Mouse (Mus musculus) left cerebral cortex, adult 18-20 months (tissue): ENCODE measurements at regions not wholly inside any gene's neighbourhood (a gene's known extent, or its start where the extent isn't known, plus 50 kb on each side); places are given as distances from the start of the nearest gene placed in this dataset.
A peak's percentile ranks its signal among the peaks of the same experiment; 100 is the strongest.

Experiments
- DNase-seq, 2 experiments: peaks; one replicate each; pipeline ENCODE4 v3.0.0; 2021 to 2022; ENCODE audit warnings: low spot score in 2 of 2, mixed read lengths in 1 of 2

GRCm38 (mm10) chr11:114335950-114336838 is 269.3 kb upstream of the Sdk2 start:
- DNase-seq: no peak

GRCm38 (mm10) chr11:114331579-114332150 is 264.8 kb upstream of the Sdk2 start:
- DNase-seq: no peak

- DNase-seq: no peak
Measured at GRCm38 (mm10) chr11:114330316-114330715, 263.5 kb upstream of the Sdk2 start.

DNA sequence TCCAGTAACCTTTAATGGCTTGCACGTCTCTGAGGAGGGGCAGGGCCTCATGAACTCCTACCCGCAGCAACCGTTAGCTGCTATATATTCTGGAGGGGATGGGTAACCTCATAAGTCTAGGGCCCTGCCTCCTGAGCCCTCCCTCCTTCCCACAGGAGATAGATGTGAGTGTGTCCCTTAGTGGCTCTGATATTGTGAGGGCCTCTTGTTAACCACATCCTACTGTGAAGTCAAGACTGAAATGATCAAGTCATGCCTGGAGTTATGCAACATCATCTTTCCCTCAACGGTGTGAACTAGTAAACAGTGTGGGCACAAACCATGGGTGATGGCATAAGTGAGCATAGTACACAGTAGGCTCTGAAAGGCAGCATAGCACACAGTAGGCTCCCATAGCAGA is 255.8 kb upstream of the Sdk2 start:
- no peak for DNase-seq

DNA sequence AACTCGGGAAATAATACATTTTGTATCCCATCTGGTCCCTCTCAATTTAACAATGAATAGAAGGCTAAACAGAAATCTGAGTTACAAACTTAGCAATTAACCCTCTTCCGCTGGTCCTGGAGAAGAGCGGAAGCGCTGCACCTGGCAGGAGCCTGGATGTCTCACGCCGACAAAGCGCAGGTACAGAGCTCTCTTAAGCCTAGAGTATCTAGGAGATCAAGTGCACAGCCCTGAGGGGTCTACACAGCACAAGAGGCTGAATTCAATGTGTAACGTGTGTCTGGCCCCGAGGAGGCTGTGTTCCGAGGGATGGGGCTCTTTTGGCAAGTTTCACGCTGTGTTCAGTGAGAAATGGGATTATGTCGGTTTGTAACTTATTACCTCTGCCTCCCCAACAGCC is 255.1 kb upstream of the Sdk2 start:
- DNase-seq: no peak

DNA sequence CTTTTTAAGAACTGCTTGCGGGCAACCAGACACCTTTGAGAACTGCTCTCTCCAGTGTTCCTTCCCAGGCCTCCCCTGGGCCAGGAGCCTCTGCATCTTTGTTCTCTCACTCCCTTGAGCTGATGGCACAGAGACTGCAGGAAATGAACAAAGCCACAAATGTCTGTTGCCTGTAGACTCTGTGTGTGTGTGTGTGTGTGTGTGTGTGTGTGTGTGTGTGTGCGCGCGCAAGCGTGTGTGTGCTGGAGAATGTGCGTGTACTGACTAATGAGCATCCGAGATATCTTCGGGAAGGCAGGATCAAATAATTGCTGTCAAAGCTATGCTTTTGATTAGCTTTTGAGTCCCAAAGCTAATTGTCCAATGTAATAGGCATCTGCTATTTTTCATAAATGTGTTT is 254.7 kb upstream of the Sdk2 start:
- no peak for DNase-seq

- no peak for DNase-seq
Measured at GRCm38 (mm10) chr11:114315274-114315673, 248.4 kb upstream of the Sdk2 start.

DNA sequence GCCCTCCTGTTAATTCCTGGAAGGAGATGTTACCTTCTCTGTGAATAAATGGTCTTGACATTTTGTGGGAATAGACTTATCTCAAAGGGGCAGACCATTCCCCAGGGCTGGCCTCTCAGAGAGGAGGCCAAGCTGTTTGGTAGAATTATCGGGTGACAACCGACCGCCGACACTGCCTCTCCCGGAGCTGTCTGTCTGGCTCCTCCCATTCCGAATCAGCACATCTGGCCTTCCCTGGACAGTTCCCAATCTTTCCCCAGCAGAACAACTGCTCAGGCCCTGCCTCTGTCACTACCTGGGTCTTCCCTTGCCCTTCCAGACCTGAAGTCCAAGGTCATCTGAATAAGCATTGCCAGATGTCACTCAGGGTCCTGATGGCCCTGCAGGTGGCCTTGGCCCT is 246.8 kb upstream of the Sdk2 start:
- DNase-seq: no peak

GRCm38 (mm10) chr11:114311640-114312039 is 244.8 kb upstream of the Sdk2 start:
- no peak for DNase-seq

GRCm38 (mm10) chr11:114303636-114304354 is 236.9 kb upstream of the Sdk2 start:
- no peak for DNase-seq

DNA sequence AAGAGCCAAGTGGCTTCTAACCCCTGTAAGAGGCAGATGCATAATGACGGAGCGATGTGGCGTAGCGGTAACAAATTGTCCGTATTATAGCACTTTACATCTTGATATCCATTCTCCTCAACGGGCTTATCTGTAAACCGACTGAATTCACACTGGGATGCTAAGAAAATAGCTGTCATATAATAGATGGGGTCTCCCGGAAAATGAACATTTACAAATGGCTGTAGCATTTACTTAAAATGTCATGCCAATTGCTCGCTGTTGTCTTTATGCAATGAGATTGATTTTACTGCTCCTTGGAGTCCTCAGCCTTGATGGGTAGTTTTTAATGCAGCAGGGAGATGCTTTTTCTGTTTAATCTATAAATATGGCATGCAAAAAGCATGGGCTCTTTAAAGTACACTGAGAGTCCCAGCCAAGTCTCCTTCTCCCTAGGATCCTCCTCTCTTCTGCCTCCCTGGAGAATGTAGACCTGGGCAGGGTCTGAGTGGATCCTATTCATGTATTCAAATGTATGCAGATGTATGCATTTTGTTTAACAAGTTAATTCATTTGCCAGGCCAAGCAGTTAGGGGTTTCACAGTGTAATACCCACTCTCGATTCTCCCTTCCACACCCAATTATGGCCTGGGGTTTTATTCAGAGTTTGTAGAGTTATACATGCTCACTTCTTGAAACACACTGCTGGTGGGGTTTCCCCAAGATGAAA is 233.9 kb upstream of the Sdk2 start:
- DNase-seq: no peak

DNA sequence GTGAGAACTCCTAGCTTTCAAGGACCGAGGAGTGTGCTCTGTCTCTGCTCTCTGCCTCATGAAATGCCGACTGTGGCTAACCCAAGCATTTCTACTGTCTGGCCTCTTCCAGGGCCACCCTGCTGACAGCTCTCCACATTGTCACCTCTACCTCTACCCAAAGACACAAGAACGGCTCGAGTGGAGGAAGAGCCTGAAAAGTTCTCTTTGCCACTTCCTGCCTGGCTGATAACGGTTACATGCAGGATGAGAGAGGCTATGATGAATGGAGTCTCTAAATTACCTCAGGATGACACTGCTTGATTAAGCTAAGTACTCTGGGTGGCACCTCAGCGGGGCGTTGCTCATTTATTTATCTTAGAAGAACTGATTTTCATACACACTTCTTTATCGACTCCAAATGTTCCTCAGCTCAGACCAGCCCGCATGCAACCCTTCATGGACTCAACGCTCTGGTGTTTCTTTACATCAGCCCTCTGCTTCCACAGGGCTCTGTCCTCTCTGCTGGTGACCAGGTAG is 230.0 kb upstream of the Sdk2 start:
- no peak for DNase-seq

GRCm38 (mm10) chr11:114294511-114295250 is 227.8 kb upstream of the Sdk2 start:
- DNase-seq: no peak

DNA sequence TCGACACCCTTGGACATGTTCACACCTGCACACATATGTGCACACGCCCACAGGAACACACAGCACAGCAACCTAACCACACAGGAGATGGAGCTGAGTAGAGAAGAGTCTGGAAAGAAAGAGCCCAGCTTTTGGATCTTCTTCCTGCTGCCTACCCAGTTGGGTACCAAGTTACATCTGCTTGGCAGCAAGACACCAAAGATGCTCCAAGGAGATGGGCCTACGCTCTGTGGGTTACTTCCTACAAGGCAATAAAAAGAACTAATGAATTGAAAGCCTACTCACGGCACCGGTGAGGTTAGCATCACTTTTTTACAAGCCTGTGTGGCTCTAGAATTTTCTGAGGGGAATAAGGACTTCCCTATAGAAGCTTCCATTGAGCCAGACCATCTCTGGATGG is 224.4 kb upstream of the Sdk2 start:
- peak in 1 of 2 experiments; percentile 14 for DNase-seq

GRCm38 (mm10) chr11:114289946-114290345 is 223.1 kb upstream of the Sdk2 start:
- DNase-seq: no peak

GRCm38 (mm10) chr11:114284820-114285666 is 218.2 kb upstream of the Sdk2 start:
- peak; percentile 59 for DNase-seq

- DNase-seq: peak; percentile 32 to 62
Measured at GRCm38 (mm10) chr11:114283208-114283607, 216.4 kb upstream of the Sdk2 start.

DNA sequence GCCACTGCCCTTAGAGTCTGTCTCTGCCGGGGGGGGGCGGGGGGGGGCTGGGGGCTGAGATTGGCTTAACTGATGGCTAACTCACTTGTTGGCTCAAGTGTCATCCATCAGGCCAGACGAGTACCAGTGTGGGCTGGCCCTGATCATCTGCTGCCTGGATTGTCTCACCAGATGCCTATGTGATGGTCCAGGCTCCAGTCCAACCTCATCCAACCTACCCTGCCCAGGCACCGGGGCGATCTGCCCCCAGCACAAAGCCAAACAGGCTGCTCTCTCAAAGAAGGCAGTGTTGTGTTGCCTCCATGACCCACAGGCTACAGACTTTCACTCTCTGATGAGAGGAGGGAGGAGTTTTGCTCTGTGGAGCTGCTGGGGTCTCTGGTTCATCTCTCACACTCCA is 215.7 kb upstream of the Sdk2 start:
- no peak for DNase-seq

- no peak for DNase-seq
Measured at GRCm38 (mm10) chr11:114281846-114282245, 215.0 kb upstream of the Sdk2 start.
